Mouse (Mus musculus) ES-Bruce4 (cell line): ENCODE data around the gene Msi2.

Experiments used
- CTCF ChIP-seq: IDR thresholded peaks from one replicate; pipeline ENCODE4 v1.8.1; 2011; ENCODE audit warnings: low read depth, low read length
- POLR2A ChIP-seq: IDR thresholded peaks from one replicate; pipeline ENCODE4 v1.8.1; 2011; ENCODE audit warnings: low read length; ENCODE audit not compliant: insufficient read depth

GRCm38 (mm10) chr11:88523511-88523910, 194.8 kb downstream of the Msi2 start:
- TF ChIP-seq CTCF (no peak), POLR2A (no peak)
